Mouse (Mus musculus): ENCODE results near the gene Celf3. TPM values are rescaled to one million over a fixed set of nuclear protein-coding genes. Genes with fewer than 3 reads are reported as not detected.

The Celf3 gene
- polyA plus RNA-seq, 1 experiment from 2014 or later = 222 TPM

GRCm38 (mm10) chr3:94481429-94481828 is 3.3 kb downstream of the Celf3 start:
- H3K9ac ChIP-seq (replicated peaks) = peak overlapping the region; percentile 79
- 0 out of 2 replicates have a peak, but pooled peaks cover 4% of the 10 kb centered on the region for H3K27me3 ChIP-seq
- WGBS = 69% methylated on average over 4 of the region's 4 CpGs
- ATAC-seq (ENCODE audit: low FRiP score, low read depth) = no peak
- H3K9me3 ChIP-seq = no peaks in the 10 kb centered on the region
- H3K4me2 ChIP-seq (replicated peaks) = peak overlapping the region; percentile 77
- peak overlapping the region; percentile 67; the same call in 1 of the 2 replicates for H3K4me3 ChIP-seq
- peaks cover 87% of the 10 kb centered on the region for H3K4me1 ChIP-seq
- H3K36me3 ChIP-seq = peaks cover 28% of the 10 kb centered on the region
- peak overlapping the region; percentile 92 for H3K27ac ChIP-seq (replicated peaks)

GRCm38 (mm10) chr3:94482764-94483385 is 4.8 kb downstream of the Celf3 start:
- no peak overlapping the region for H3K9ac ChIP-seq (replicated peaks)

GRCm38 (mm10) chr3:94483790-94484439 is 5.8 kb downstream of the Celf3 start:
- Histone ChIP-seq H3K4me3 (peak overlapping the region; percentile 20), H3K9ac (replicated peaks) (peak overlapping the region; percentile 35; the same call in 1 of the 2 replicates), H3K4me2 (replicated peaks) (peak overlapping the region; percentile 77), H3K27ac (replicated peaks) (peak overlapping the region; percentile 92), H3K36me3 (peaks cover 53% of the 10 kb centered on the region), H3K27me3 (no peaks in the 10 kb centered on the region), H3K9me3 (no peaks in the 10 kb centered on the region), H3K4me1 (peaks cover 83% of the 10 kb centered on the region)
- peak; percentile 95 for ATAC-seq (ENCODE audit: low FRiP score, low read depth)
- WGBS = 8% methylated on average over 20 of the region's 20 CpGs

More at GRCm38 (mm10) chr3:94482764-94483385, 4.8 kb downstream of the Celf3 start:
- Histone ChIP-seq H3K36me3 (peaks cover 43% of the 10 kb centered on the region), H3K4me1 (peaks cover 86% of the 10 kb centered on the region), H3K9me3 (no peaks in the 10 kb centered on the region), H3K27ac (replicated peaks) (peak overlapping the region; percentile 92), H3K27me3 (0 out of 2 replicates have a peak, but pooled peaks cover 4% of the 10 kb centered on the region), H3K4me3 (0 out of 2 replicates have a peak overlapping the region, but pooled peaks have one; percentile 1), H3K4me2 (replicated peaks) (peak overlapping the region; percentile 77)
- WGBS = 83% methylated on average over 17 of the region's 17 CpGs
- ATAC-seq (ENCODE audit: low FRiP score, low read depth) = no peak

- Histone ChIP-seq H3K9ac (replicated peaks) (no peak overlapping the region), H3K9me3 (no peaks in the 10 kb centered on the region), H3K4me2 (replicated peaks) (no peak overlapping the region), H3K4me1 (peaks cover 85% of the 10 kb centered on the region), H3K27ac (replicated peaks) (peak overlapping the region; percentile 92; the same call in 1 of the 2 replicates), H3K27me3 (no peaks in the 10 kb centered on the region), H3K4me3 (no peak overlapping the region), H3K36me3 (peaks cover 70% of the 10 kb centered on the region)
- ATAC-seq (ENCODE audit: low FRiP score, low read depth) = no peak
- WGBS = 59% methylated on average over 7 of the region's 7 CpGs
Observed at GRCm38 (mm10) chr3:94485922-94486321, 7.8 kb downstream of the Celf3 start.

- Histone ChIP-seq H3K9ac (replicated peaks) (no peak overlapping the region), H3K36me3 (peaks cover 66% of the 10 kb centered on the region), H3K4me1 (peaks cover 78% of the 10 kb centered on the region), H3K4me3 (no peak overlapping the region), H3K9me3 (no peaks in the 10 kb centered on the region), H3K27me3 (no peaks in the 10 kb centered on the region), H3K27ac (replicated peaks) (0 out of 2 replicates have a peak overlapping the region, but pooled peaks have one; percentile 32), H3K4me2 (replicated peaks) (no peak overlapping the region)
- ATAC-seq (ENCODE audit: low FRiP score, low read depth) = no peak
- 87% methylated on average over 6 of the region's 6 CpGs for WGBS
Observed at GRCm38 (mm10) chr3:94487581-94487980, 9.5 kb downstream of the Celf3 start.

- 86% methylated on average over 4 of the region's 4 CpGs for WGBS
- Histone ChIP-seq H3K9me3 (no peaks in the 10 kb centered on the region), H3K4me1 (no peaks in the 10 kb centered on the region), H3K27me3 (no peaks in the 10 kb centered on the region), H3K27ac (replicated peaks) (no peak overlapping the region), H3K9ac (replicated peaks) (no peak overlapping the region), H3K36me3 (peaks cover 24% of the 10 kb centered on the region; the same call in 1 of the 2 replicates), H3K4me2 (replicated peaks) (no peak overlapping the region), H3K4me3 (no peak overlapping the region)
- no peak for ATAC-seq (ENCODE audit: low FRiP score, low read depth)
Observed at GRCm38 (mm10) chr3:94497162-94497561, 19.1 kb downstream of the Celf3 start.

GRCm38 (mm10) chr3:94502243-94502642 is 24.1 kb downstream of the Celf3 start:
- 73% methylated on average over 3 of the region's 3 CpGs for WGBS
- H3K36me3 ChIP-seq = peaks cover 27% of the 10 kb centered on the region

GRCm38 (mm10) chr3:94506664-94507063 is 28.6 kb downstream of the Celf3 start:
- Histone ChIP-seq H3K4me3 (no peak overlapping the region), H3K27me3 (no peaks in the 10 kb centered on the region), H3K9me3 (no peaks in the 10 kb centered on the region), H3K4me1 (no peaks in the 10 kb centered on the region), H3K9ac (replicated peaks) (no peak overlapping the region), H3K4me2 (replicated peaks) (no peak overlapping the region), H3K27ac (replicated peaks) (no peak overlapping the region), H3K36me3 (peaks cover 38% of the 10 kb centered on the region)
- ATAC-seq (ENCODE audit: low FRiP score, low read depth) = no peak
- WGBS = 100% methylated on average over 1 of the region's 1 CpGs

More at GRCm38 (mm10) chr3:94502243-94502642, 24.1 kb downstream of the Celf3 start:
- Histone ChIP-seq H3K9me3 (no peaks in the 10 kb centered on the region), H3K9ac (replicated peaks) (no peak overlapping the region), H3K4me3 (no peak overlapping the region), H3K4me2 (replicated peaks) (no peak overlapping the region), H3K27me3 (no peaks in the 10 kb centered on the region), H3K27ac (replicated peaks) (no peak overlapping the region), H3K4me1 (no peaks in the 10 kb centered on the region)
- peak; percentile 34; the same call in 1 of the 2 replicates for ATAC-seq (ENCODE audit: low FRiP score, low read depth)

- Histone ChIP-seq H3K4me2 (replicated peaks) (no peak overlapping the region), H3K4me3 (no peak overlapping the region), H3K9ac (replicated peaks) (no peak overlapping the region), H3K36me3 (peaks cover 21% of the 10 kb centered on the region), H3K27ac (replicated peaks) (no peak overlapping the region), H3K27me3 (no peaks in the 10 kb centered on the region), H3K4me1 (no peaks in the 10 kb centered on the region), H3K9me3 (no peaks in the 10 kb centered on the region)
- no peak for ATAC-seq (ENCODE audit: low FRiP score, low read depth)
- WGBS = 66% methylated on average over 2 of the region's 2 CpGs
Observed at GRCm38 (mm10) chr3:94526731-94527130, 48.6 kb downstream of the Celf3 start.

- ATAC-seq (ENCODE audit: low FRiP score, low read depth) = no peak
- Histone ChIP-seq H3K9ac (replicated peaks) (no peak overlapping the region), H3K4me1 (no peaks in the 10 kb centered on the region), H3K27ac (replicated peaks) (no peak overlapping the region), H3K27me3 (no peaks in the 10 kb centered on the region), H3K4me3 (no peak overlapping the region), H3K36me3 (peaks cover 8% of the 10 kb centered on the region; the same call in 1 of the 2 replicates), H3K4me2 (replicated peaks) (no peak overlapping the region), H3K9me3 (no peaks in the 10 kb centered on the region)
Observed at GRCm38 (mm10) chr3:94533968-94534367, 55.9 kb downstream of the Celf3 start.

GRCm38 (mm10) chr3:94537187-94537586 is 59.1 kb downstream of the Celf3 start:
- Histone ChIP-seq H3K9ac (replicated peaks) (no peak overlapping the region), H3K27me3 (no peaks in the 10 kb centered on the region), H3K4me3 (no peak overlapping the region), H3K27ac (replicated peaks) (no peak overlapping the region), H3K36me3 (no peaks in the 10 kb centered on the region), H3K9me3 (no peaks in the 10 kb centered on the region), H3K4me1 (no peaks in the 10 kb centered on the region), H3K4me2 (replicated peaks) (no peak overlapping the region)
- 93% methylated on average over 3 of the region's 3 CpGs for WGBS
- no peak for ATAC-seq (ENCODE audit: low FRiP score, low read depth)

All from midbrain, embryonic 12.5 days (tissue).